Mouse (Mus musculus): Measurements from ENCODE around the gene Adgrl1. TPM values are rescaled to one million over a fixed set of nuclear protein-coding genes. Genes with fewer than 3 reads are reported as not detected.

Gene Adgrl1
- polyA plus RNA-seq, 1 experiment from 2014 or later, result 18.3 TPM

DNA sequence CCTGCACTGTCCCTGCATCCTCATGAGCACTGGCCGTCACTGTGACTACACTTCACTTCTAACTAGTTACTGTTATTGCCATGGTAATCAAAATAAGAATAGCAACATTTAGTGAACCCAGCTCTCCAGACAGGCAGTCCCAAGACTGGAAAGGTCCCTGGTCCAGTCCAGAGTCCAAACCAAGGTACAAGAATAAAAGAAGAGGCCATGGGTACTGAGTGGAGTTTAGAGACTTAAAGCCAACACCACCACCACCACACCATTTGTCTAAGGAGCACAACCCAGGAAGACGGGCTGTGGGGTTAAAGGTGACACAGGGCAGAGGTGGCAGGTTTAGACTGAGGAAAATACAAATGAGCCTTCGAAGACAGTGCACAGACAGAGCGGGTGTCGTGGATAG is 24.7 kb downstream of the Adgrl1 start:
- Histone ChIP-seq H3K4me1 (ENCODE audit: control insufficient read depth, insufficient read depth, low read length) (no peaks in the 10 kb centered on the region), H3K27me3 (ENCODE audit: control insufficient read depth, insufficient read depth, low read length) (no peaks in the 10 kb centered on the region), H3K9me3 (replicated peaks; ENCODE audit: control insufficient read depth, low read length) (no peaks in the 10 kb centered on the region), H3K27ac (replicated peaks; ENCODE audit: low read depth, low read length) (no peak overlapping the region), H3K4me2 (ENCODE audit: low read depth, low read length) (no peak overlapping the region), H3K36me3 (replicated peaks; ENCODE audit: control insufficient read depth, insufficient read depth, low read depth, low read length) (peaks cover 7% of the 10 kb centered on the region), H3K9ac (replicated peaks; ENCODE audit: low read length) (no peak overlapping the region), H3K4me3 (ENCODE audit: low read depth, low read length) (no peak overlapping the region)
- DNase-seq (ENCODE audit: low spot score), result no peak
- WGBS, result 83% methylated on average over 5 of the region's 5 CpGs
- ATAC-seq (replicated peaks; ENCODE audit: insufficient number of reproducible peaks, low FRiP score, low TSS enrichment, low read depth), result no peak

DNA sequence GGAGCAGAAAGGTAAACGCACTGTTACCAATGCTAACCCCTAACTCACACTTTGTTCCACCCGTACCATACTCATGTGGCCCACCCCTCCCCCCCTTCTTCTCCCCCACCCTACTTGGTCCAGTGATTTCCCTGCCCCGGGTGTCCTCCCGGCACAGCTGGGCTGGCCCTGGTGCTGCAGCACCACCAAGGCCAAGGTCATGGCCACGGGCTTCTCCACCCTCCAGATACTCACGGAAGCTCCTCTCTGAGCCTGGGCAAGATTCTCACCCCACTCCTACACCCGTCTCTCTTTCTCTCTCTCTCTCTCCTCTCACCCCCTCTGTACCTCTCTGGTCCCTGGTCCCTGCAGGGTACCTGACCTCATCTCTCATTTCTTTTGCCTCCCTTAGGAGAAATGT is 26.4 kb downstream of the Adgrl1 start:
- Histone ChIP-seq H3K27ac (replicated peaks; ENCODE audit: low read depth, low read length) (no peak overlapping the region), H3K9me3 (replicated peaks; ENCODE audit: control insufficient read depth, low read length) (no peaks in the 10 kb centered on the region), H3K4me3 (ENCODE audit: low read depth, low read length) (no peak overlapping the region), H3K4me1 (ENCODE audit: control insufficient read depth, insufficient read depth, low read length) (no peaks in the 10 kb centered on the region), H3K36me3 (replicated peaks; ENCODE audit: control insufficient read depth, insufficient read depth, low read depth, low read length) (peaks cover 16% of the 10 kb centered on the region), H3K9ac (replicated peaks; ENCODE audit: low read length) (no peak overlapping the region), H3K27me3 (ENCODE audit: control insufficient read depth, insufficient read depth, low read length) (no peaks in the 10 kb centered on the region), H3K4me2 (ENCODE audit: low read depth, low read length) (no peak overlapping the region)
- ATAC-seq (replicated peaks; ENCODE audit: insufficient number of reproducible peaks, low FRiP score, low TSS enrichment, low read depth) (no peak), DNase-seq (ENCODE audit: low spot score) (no peak)
- WGBS, result 75% methylated on average over 7 of the region's 7 CpGs

DNA sequence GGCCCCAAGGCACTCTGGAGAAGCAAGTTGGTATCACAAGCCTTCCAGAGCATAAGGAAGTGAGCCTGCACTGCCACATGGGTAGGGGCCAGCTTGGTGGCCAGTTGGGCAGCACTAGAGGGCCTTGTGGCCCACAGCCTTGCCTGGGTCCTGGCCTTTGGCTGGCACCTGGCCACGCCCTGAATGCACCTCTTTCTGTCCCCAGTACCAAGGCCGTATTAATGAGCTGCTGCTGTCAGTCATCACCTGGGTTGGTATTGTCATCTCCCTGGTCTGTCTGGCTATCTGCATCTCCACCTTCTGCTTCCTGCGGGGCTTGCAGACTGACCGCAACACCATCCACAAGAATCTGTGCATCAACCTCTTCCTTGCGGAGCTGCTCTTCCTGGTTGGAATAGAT is 34.3 kb downstream of the Adgrl1 start:
- peaks cover 39% of the 10 kb centered on the region for H3K36me3 ChIP-seq (replicated peaks; ENCODE audit: control insufficient read depth, insufficient read depth, low read depth, low read length)
- no peak for DNase-seq (ENCODE audit: low spot score)
- no peak for ATAC-seq (replicated peaks; ENCODE audit: insufficient number of reproducible peaks, low FRiP score, low TSS enrichment, low read depth)
- H3K27ac ChIP-seq (replicated peaks; ENCODE audit: low read depth, low read length), result no peak overlapping the region
- no peaks in the 10 kb centered on the region for H3K27me3 ChIP-seq (ENCODE audit: control insufficient read depth, insufficient read depth, low read length)
- no peaks in the 10 kb centered on the region for H3K9me3 ChIP-seq (replicated peaks; ENCODE audit: control insufficient read depth, low read length)
- no peaks in the 10 kb centered on the region for H3K4me1 ChIP-seq (ENCODE audit: control insufficient read depth, insufficient read depth, low read length)
- 88% methylated on average over 5 of the region's 5 CpGs for WGBS
- no peak overlapping the region for H3K4me3 ChIP-seq (ENCODE audit: low read depth, low read length)
- no peak overlapping the region for H3K9ac ChIP-seq (replicated peaks; ENCODE audit: low read length)
- no peak overlapping the region for H3K4me2 ChIP-seq (ENCODE audit: low read depth, low read length)

DNA sequence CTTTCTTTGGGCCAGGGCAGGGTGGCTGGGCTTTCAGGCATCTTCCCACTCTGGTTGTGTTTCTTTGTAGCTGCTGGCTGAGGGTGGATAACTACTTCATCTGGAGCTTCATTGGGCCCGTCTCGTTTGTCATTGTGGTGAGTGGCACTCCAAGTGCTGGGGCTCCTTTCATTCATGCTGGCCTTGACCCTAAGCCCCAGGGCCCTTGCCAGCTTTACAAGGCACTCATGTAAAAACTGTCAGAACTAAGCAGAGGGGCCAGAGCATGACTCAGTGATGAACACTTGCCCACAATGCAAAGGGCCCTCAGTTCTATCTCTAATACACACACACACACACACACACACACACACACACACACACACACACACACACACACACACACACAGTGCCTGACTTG is 35.1 kb downstream of the Adgrl1 start:
- H3K9me3 ChIP-seq (replicated peaks; ENCODE audit: control insufficient read depth, low read length), result no peaks in the 10 kb centered on the region
- ATAC-seq (replicated peaks; ENCODE audit: insufficient number of reproducible peaks, low FRiP score, low TSS enrichment, low read depth) (no peak), DNase-seq (ENCODE audit: low spot score) (no peak)
- H3K9ac ChIP-seq (replicated peaks; ENCODE audit: low read length), result no peak overlapping the region
- 85% methylated on average over 2 of the region's 2 CpGs for WGBS
- H3K27ac ChIP-seq (replicated peaks; ENCODE audit: low read depth, low read length), result no peak overlapping the region
- no peaks in the 10 kb centered on the region for H3K4me1 ChIP-seq (ENCODE audit: control insufficient read depth, insufficient read depth, low read length)
- no peak overlapping the region for H3K4me2 ChIP-seq (ENCODE audit: low read depth, low read length)
- H3K36me3 ChIP-seq (replicated peaks; ENCODE audit: control insufficient read depth, insufficient read depth, low read depth, low read length), result peaks cover 38% of the 10 kb centered on the region
- no peak overlapping the region for H3K4me3 ChIP-seq (ENCODE audit: low read depth, low read length)
- H3K27me3 ChIP-seq (ENCODE audit: control insufficient read depth, insufficient read depth, low read length), result no peaks in the 10 kb centered on the region

DNA sequence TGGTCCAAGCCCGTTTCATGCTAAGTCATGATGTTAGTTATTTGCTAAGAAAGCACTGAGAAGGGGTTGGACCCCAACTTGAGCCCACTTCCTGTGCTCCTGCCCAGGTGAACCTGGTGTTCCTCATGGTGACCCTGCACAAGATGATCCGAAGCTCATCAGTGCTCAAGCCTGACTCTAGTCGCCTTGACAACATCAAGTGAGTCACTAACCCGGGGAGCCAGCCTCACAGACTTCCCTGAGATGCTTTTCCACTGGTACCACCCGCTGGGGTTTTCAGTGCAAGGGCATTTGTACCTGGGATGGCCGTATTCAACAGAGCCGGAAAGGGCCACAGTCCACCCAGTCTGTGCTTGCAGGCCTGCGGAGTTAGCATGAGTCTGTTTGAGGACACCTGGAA is 35.5 kb downstream of the Adgrl1 start:
- DNase-seq (ENCODE audit: low spot score), result no peak
- 90% methylated on average over 8 of the region's 8 CpGs for WGBS

DNA sequence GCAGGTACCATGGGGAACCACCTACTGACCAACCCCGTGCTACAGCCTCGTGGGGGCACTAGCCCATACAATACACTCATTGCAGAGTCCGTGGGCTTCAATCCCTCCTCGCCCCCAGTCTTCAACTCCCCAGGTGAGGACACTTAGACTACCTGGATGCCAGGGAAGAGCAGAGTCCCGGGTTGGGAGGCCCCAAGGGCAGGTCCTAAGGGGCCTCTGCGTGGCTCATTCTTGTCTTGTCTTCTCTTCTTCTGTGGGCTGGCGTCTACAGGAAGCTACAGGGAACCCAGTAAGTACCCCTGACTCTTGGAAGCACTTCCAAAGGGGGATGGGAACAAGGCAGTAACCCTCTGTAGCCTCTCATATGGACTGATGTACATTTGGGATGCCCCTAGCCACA is 37.7 kb downstream of the Adgrl1 start:
- 91% methylated on average over 7 of the region's 7 CpGs for whole genome bisulfite sequencing
- Histone ChIP-seq H3K36me3 (replicated peaks; ENCODE audit: control insufficient read depth, insufficient read depth, low read depth, low read length) (peaks cover 23% of the 10 kb centered on the region), H3K4me2 (ENCODE audit: low read depth, low read length) (no peak overlapping the region), H3K4me3 (ENCODE audit: low read depth, low read length) (no peak overlapping the region), H3K9ac (replicated peaks; ENCODE audit: low read length) (no peak overlapping the region), H3K27ac (replicated peaks; ENCODE audit: low read depth, low read length) (no peak overlapping the region), H3K4me1 (ENCODE audit: control insufficient read depth, insufficient read depth, low read length) (no peaks in the 10 kb centered on the region), H3K9me3 (replicated peaks; ENCODE audit: control insufficient read depth, low read length) (no peaks in the 10 kb centered on the region), H3K27me3 (ENCODE audit: control insufficient read depth, insufficient read depth, low read length) (no peaks in the 10 kb centered on the region)
- no peak for DNase-seq (ENCODE audit: low spot score)
- ATAC-seq (replicated peaks; ENCODE audit: insufficient number of reproducible peaks, low FRiP score, low TSS enrichment, low read depth), result no peak

More for the DNA sequence above, 35.5 kb downstream of the Adgrl1 start:
- peaks cover 35% of the 10 kb centered on the region for H3K36me3 ChIP-seq (replicated peaks; ENCODE audit: control insufficient read depth, insufficient read depth, low read depth, low read length)
- H3K4me3 ChIP-seq (ENCODE audit: low read depth, low read length), result no peak overlapping the region
- no peak overlapping the region for H3K9ac ChIP-seq (replicated peaks; ENCODE audit: low read length)
- no peaks in the 10 kb centered on the region for H3K27me3 ChIP-seq (ENCODE audit: control insufficient read depth, insufficient read depth, low read length)
- no peak overlapping the region for H3K27ac ChIP-seq (replicated peaks; ENCODE audit: low read depth, low read length)
- no peaks in the 10 kb centered on the region for H3K4me1 ChIP-seq (ENCODE audit: control insufficient read depth, insufficient read depth, low read length)
- no peak for ATAC-seq (replicated peaks; ENCODE audit: insufficient number of reproducible peaks, low FRiP score, low TSS enrichment, low read depth)
- H3K9me3 ChIP-seq (replicated peaks; ENCODE audit: control insufficient read depth, low read length), result no peaks in the 10 kb centered on the region
- no peak overlapping the region for H3K4me2 ChIP-seq (ENCODE audit: low read depth, low read length)

DNA sequence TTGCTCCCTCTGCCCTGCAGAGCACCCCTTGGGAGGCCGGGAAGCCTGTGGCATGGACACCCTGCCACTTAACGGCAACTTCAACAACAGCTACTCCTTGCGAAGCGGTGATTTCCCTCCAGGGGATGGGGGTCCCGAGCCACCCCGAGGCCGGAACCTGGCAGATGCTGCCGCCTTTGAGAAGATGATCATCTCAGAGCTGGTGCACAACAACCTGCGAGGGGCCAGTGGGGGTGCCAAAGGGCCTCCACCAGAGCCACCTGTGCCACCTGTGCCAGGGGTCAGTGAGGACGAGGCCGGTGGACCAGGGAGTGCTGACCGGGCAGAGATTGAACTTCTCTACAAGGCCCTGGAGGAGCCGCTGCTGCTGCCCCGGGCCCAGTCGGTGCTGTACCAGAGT is 38.4 kb downstream of the Adgrl1 start:
- no peaks in the 10 kb centered on the region for H3K27me3 ChIP-seq (ENCODE audit: control insufficient read depth, insufficient read depth, low read length)
- DNase-seq (ENCODE audit: low spot score), result no peak
- H3K4me2 ChIP-seq (ENCODE audit: low read depth, low read length), result no peak overlapping the region
- ATAC-seq (replicated peaks; ENCODE audit: insufficient number of reproducible peaks, low FRiP score, low TSS enrichment, low read depth), result no peak
- WGBS, result 92% methylated on average over 15 of the region's 15 CpGs
- no peak overlapping the region for H3K27ac ChIP-seq (replicated peaks; ENCODE audit: low read depth, low read length)
- H3K36me3 ChIP-seq (replicated peaks; ENCODE audit: control insufficient read depth, insufficient read depth, low read depth, low read length), result peaks cover 22% of the 10 kb centered on the region
- no peaks in the 10 kb centered on the region for H3K9me3 ChIP-seq (replicated peaks; ENCODE audit: control insufficient read depth, low read length)
- no peaks in the 10 kb centered on the region for H3K4me1 ChIP-seq (ENCODE audit: control insufficient read depth, insufficient read depth, low read length)
- no peak overlapping the region for H3K9ac ChIP-seq (replicated peaks; ENCODE audit: low read length)
- H3K4me3 ChIP-seq (ENCODE audit: low read depth, low read length), result no peak overlapping the region

DNA sequence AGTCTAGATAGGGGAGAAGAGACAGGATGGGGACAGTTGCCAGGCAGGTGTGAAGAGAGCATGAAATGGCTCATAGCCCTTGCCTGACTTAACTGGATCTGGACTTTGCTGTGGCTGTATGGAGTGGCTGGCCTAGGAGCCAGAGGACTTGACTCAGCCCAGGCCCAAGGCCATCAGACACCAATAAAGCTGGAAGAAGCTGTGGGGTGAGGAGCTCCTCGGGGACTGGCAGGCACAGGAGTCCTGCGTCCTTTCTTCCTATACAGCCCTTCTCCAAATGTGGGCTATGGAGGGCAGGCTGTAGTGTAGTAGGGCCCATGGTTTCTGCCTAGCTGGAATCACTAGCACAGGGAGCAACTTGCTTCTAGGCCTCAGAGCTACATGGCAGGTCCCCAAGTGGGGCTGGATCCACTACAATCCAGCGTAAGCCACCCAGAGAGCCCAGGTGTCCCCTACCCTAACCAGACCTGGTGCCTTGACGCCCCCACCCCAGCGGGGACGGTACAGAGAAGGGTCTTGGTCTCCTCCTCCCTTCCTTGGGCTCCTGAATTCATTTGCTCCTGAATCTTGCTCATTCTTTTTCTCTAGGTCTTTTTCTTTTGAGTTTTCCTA is 41.3 kb downstream of the Adgrl1 start:
- DNase-seq (ENCODE audit: low spot score) (no peak), ATAC-seq (replicated peaks; ENCODE audit: insufficient number of reproducible peaks, low FRiP score, low TSS enrichment, low read depth) (0 out of 2 replicates have a peak, but pooled peaks have one; percentile 13)
- 63% methylated on average over 6 of the region's 6 CpGs for WGBS

More for the DNA sequence above, 41.3 kb downstream of the Adgrl1 start:
- H3K36me3 ChIP-seq (replicated peaks; ENCODE audit: control insufficient read depth, insufficient read depth, low read depth, low read length), result peaks cover 9% of the 10 kb centered on the region
- no peak overlapping the region for H3K9ac ChIP-seq (replicated peaks; ENCODE audit: low read length)
- H3K4me1 ChIP-seq (ENCODE audit: control insufficient read depth, insufficient read depth, low read length), result no peaks in the 10 kb centered on the region
- no peaks in the 10 kb centered on the region for H3K27me3 ChIP-seq (ENCODE audit: control insufficient read depth, insufficient read depth, low read length)
- H3K4me2 ChIP-seq (ENCODE audit: low read depth, low read length), result no peak overlapping the region
- H3K4me3 ChIP-seq (ENCODE audit: low read depth, low read length), result no peak overlapping the region
- H3K9me3 ChIP-seq (replicated peaks; ENCODE audit: control insufficient read depth, low read length), result no peaks in the 10 kb centered on the region
- no peak overlapping the region for H3K27ac ChIP-seq (replicated peaks; ENCODE audit: low read depth, low read length)
